Mouse (Mus musculus) limb, embryonic 15.5 days (tissue): ENCODE data around the gene Plekhb1. TPM values are rescaled to one million over a fixed set of nuclear protein-coding genes. Genes with fewer than 3 reads are reported as not detected.

Experiments used
- ATAC-seq: fragments of 200-750 bp; cut with Nextera tagmentation; 2 replicates; pipeline ENCODE4 v1.8.0; 2017; ENCODE audit warnings: low read depth, moderate TSS enrichment; ENCODE audit not compliant: insufficient number of reproducible peaks, low FRiP score, low TSS enrichment
- H3K27ac ChIP-seq: fragments of 300-500 bp; sonication (generic); 2 replicates; pipeline ENCODE4 v1.5.1; 2015; ENCODE audit warnings: moderate library complexity, mild to moderate bottlenecking, inconsistent platforms
- H3K27me3 ChIP-seq: fragments of 300-500 bp; sonication (generic); 2 replicates; pipeline ENCODE4 v1.6.1; 2015; ENCODE audit warnings: inconsistent platforms
- H3K36me3 ChIP-seq: fragments of 300-500 bp; sonication (generic); 2 replicates; pipeline ENCODE4 v1.6.1; 2015; ENCODE audit warnings: inconsistent platforms
- H3K4me1 ChIP-seq: fragments of 300-500 bp; sonication (generic); 2 replicates; pipeline ENCODE4 v1.6.1; 2015; ENCODE audit warnings: inconsistent platforms
- H3K4me2 ChIP-seq: fragments of 300-500 bp; sonication (generic); 2 replicates; pipeline ENCODE4 v1.6.1; 2015; ENCODE audit warnings: mild to moderate bottlenecking, inconsistent platforms
- H3K4me3 ChIP-seq: fragments of 300-500 bp; sonication (generic); 2 replicates; pipeline ENCODE4 v1.5.1; 2015; ENCODE audit warnings: mild to moderate bottlenecking, inconsistent platforms
- H3K9ac ChIP-seq: fragments of 300-500 bp; sonication (generic); 2 replicates; pipeline ENCODE4 v1.6.1; 2015; ENCODE audit warnings: inconsistent platforms
- H3K9me3 ChIP-seq: fragments of 300-500 bp; sonication (generic); 2 replicates; pipeline ENCODE4 v1.6.1; 2016; ENCODE audit warnings: inconsistent platforms
- WGBS: fragments of 180-500 bp; shearing (Covaris S2); methylation state at CpG from one replicate; pipeline ENCODE4 v1.1.7; 2015; 5-methylcytosine and 5-hydroxymethylcytosine counted together
- polyA plus RNA-seq: library from polyadenylated mRNA; unstranded; fragments of >200 nt; fragmentation: Nextera tagmentation; extraction: Ambion mirVana; gene quantifications from 2 replicates; pipeline ENCODE4 v1.2.1, GENCODE M21; 2015

Plekhb1 gene
- 4.5 and 6.8 TPM in 2 replicates for polyA plus RNA-seq

- no peaks in the 10 kb centered on the region for H3K9me3 ChIP-seq
- no peak within 1 kb of the TSS for H3K27ac ChIP-seq
- no peaks in the 10 kb centered on the region for H3K36me3 ChIP-seq
- ATAC-seq: no peak
- H3K27me3 ChIP-seq: no peaks in the 10 kb centered on the region
- no peak within 1 kb of the TSS for H3K9ac ChIP-seq
- H3K4me3 ChIP-seq: no peak within 1 kb of the TSS
- WGBS: 77% methylated on average over 8 of the region's 8 CpGs
- peaks cover 15% of the 10 kb centered on the region for H3K4me1 ChIP-seq
- H3K4me2 ChIP-seq: peak within 1 kb of the TSS; percentile 24; the same call in 1 of the 2 replicates
Measured at GRCm38 (mm10) chr7:100662231-100662630, at the start of gene Plekhb1. TSS of gene Plekhb1 (minus strand) at chr7:100662414.

GRCm38 (mm10) chr7:100706883-100707480 lies 44.8 kb upstream of the Plekhb1 start:
- peak overlapping the region; percentile 96 for H3K27ac ChIP-seq
- ATAC-seq: peak; percentile 20; the same call in 1 of the 2 replicates
- H3K4me1 ChIP-seq: peaks cover 13% of the 10 kb centered on the region
- H3K4me2 ChIP-seq: peak overlapping the region; percentile 63
- no peaks in the 10 kb centered on the region for H3K9me3 ChIP-seq
- H3K27me3 ChIP-seq: no peaks in the 10 kb centered on the region
- 2% methylated on average over 23 of the region's 23 CpGs for WGBS
- H3K4me3 ChIP-seq: peak overlapping the region; percentile 90
- peak overlapping the region; percentile 93 for H3K9ac ChIP-seq
- no peaks in the 10 kb centered on the region for H3K36me3 ChIP-seq

GRCm38 (mm10) chr7:100706143-100706841 lies 44.1 kb upstream of the Plekhb1 start, which contains the start of gene Fam168a:
TSS of gene Fam168a (plus strand) at chr7:100706635.
- peak; percentile 99 for ATAC-seq
- H3K9ac ChIP-seq: peak within 1 kb of the TSS; percentile 93
- peak within 1 kb of the TSS; percentile 63 for H3K4me2 ChIP-seq
- WGBS: 0% methylated on average over 29 of the region's 37 CpGs
- H3K36me3 ChIP-seq: no peaks in the 10 kb centered on the region
- H3K4me3 ChIP-seq: peak within 1 kb of the TSS; percentile 90
- H3K9me3 ChIP-seq: no peaks in the 10 kb centered on the region
- H3K27ac ChIP-seq: peak within 1 kb of the TSS; percentile 96
- no peaks in the 10 kb centered on the region for H3K27me3 ChIP-seq
- peaks cover 13% of the 10 kb centered on the region for H3K4me1 ChIP-seq

- Histone ChIP-seq H3K36me3 (no peaks in the 10 kb centered on the region), H3K9ac (no peak overlapping the region), H3K4me2 (no peak overlapping the region), H3K27ac (no peak overlapping the region), H3K27me3 (no peaks in the 10 kb centered on the region), H3K4me3 (no peak overlapping the region), H3K9me3 (no peaks in the 10 kb centered on the region), H3K4me1 (0 out of 2 replicates have a peak, but pooled peaks cover 3% of the 10 kb centered on the region)
- no peak for ATAC-seq
- WGBS: 49% methylated on average over 8 of the region's 8 CpGs
Measured at GRCm38 (mm10) chr7:100699771-100700770, 37.9 kb upstream of the Plekhb1 start.

- H3K4me2 ChIP-seq: no peak overlapping the region
- no peak for ATAC-seq
- H3K9ac ChIP-seq: no peak overlapping the region
- H3K9me3 ChIP-seq: no peaks in the 10 kb centered on the region
- H3K4me3 ChIP-seq: no peak overlapping the region
- no peak overlapping the region for H3K27ac ChIP-seq
- no peaks in the 10 kb centered on the region for H3K36me3 ChIP-seq
- H3K4me1 ChIP-seq: no peaks in the 10 kb centered on the region
- WGBS: 54% methylated on average over 8 of the region's 8 CpGs
- H3K27me3 ChIP-seq: no peaks in the 10 kb centered on the region
Measured at GRCm38 (mm10) chr7:100693199-100693598, 31.0 kb upstream of the Plekhb1 start.

GRCm38 (mm10) chr7:100688471-100688870 lies 26.3 kb upstream of the Plekhb1 start:
- no peak overlapping the region for H3K9ac ChIP-seq
- no peaks in the 10 kb centered on the region for H3K36me3 ChIP-seq
- no peaks in the 10 kb centered on the region for H3K4me1 ChIP-seq
- H3K9me3 ChIP-seq: no peaks in the 10 kb centered on the region
- H3K27ac ChIP-seq: no peak overlapping the region
- H3K27me3 ChIP-seq: no peaks in the 10 kb centered on the region
- 53% methylated on average over 7 of the region's 7 CpGs for WGBS
- H3K4me2 ChIP-seq: no peak overlapping the region
- no peak overlapping the region for H3K4me3 ChIP-seq
- ATAC-seq: peak; percentile 89

- Histone ChIP-seq H3K4me2 (no peak overlapping the region), H3K9ac (no peak overlapping the region), H3K9me3 (no peaks in the 10 kb centered on the region), H3K27ac (no peak overlapping the region), H3K27me3 (no peaks in the 10 kb centered on the region), H3K36me3 (no peaks in the 10 kb centered on the region), H3K4me1 (no peaks in the 10 kb centered on the region), H3K4me3 (no peak overlapping the region)
- WGBS: 41% methylated on average over 13 of the region's 13 CpGs
- no peak for ATAC-seq
Measured at GRCm38 (mm10) chr7:100685061-100686030, 23.1 kb upstream of the Plekhb1 start.

GRCm38 (mm10) chr7:100684538-100684937 lies 22.3 kb upstream of the Plekhb1 start:
- WGBS: 60% methylated on average over 7 of the region's 7 CpGs
- ATAC-seq: no peak
- H3K27ac ChIP-seq: no peak overlapping the region
- no peaks in the 10 kb centered on the region for H3K27me3 ChIP-seq
- peaks cover under 1% of the 10 kb centered on the region for H3K4me1 ChIP-seq
- no peaks in the 10 kb centered on the region for H3K36me3 ChIP-seq
- H3K4me3 ChIP-seq: no peak overlapping the region
- H3K4me2 ChIP-seq: no peak overlapping the region
- no peak overlapping the region for H3K9ac ChIP-seq
- no peaks in the 10 kb centered on the region for H3K9me3 ChIP-seq

- no peak overlapping the region for H3K9ac ChIP-seq
- no peaks in the 10 kb centered on the region for H3K36me3 ChIP-seq
- no peaks in the 10 kb centered on the region for H3K27me3 ChIP-seq
- ATAC-seq: no peak
- no peak overlapping the region for H3K4me2 ChIP-seq
- 73% methylated on average over 5 of the region's 5 CpGs for WGBS
- peaks cover 5% of the 10 kb centered on the region for H3K4me1 ChIP-seq
- no peak overlapping the region for H3K4me3 ChIP-seq
- no peaks in the 10 kb centered on the region for H3K9me3 ChIP-seq
- H3K27ac ChIP-seq: no peak overlapping the region
Measured at GRCm38 (mm10) chr7:100684081-100684480, 21.9 kb upstream of the Plekhb1 start.

GRCm38 (mm10) chr7:100683241-100683640 lies 21.0 kb upstream of the Plekhb1 start:
- Histone ChIP-seq H3K36me3 (no peaks in the 10 kb centered on the region), H3K4me2 (no peak overlapping the region), H3K4me3 (no peak overlapping the region), H3K4me1 (peaks cover 9% of the 10 kb centered on the region), H3K9ac (no peak overlapping the region), H3K9me3 (no peaks in the 10 kb centered on the region), H3K27me3 (no peaks in the 10 kb centered on the region), H3K27ac (no peak overlapping the region)
- WGBS: 89% methylated on average over 1 of the region's 1 CpGs
- ATAC-seq: no peak

- no peaks in the 10 kb centered on the region for H3K27me3 ChIP-seq
- peaks cover 9% of the 10 kb centered on the region for H3K4me1 ChIP-seq
- H3K27ac ChIP-seq: no peak overlapping the region
- no peaks in the 10 kb centered on the region for H3K9me3 ChIP-seq
- no peak overlapping the region for H3K9ac ChIP-seq
- WGBS: 49% methylated on average over 5 of the region's 5 CpGs
- no peaks in the 10 kb centered on the region for H3K36me3 ChIP-seq
- ATAC-seq: no peak
- H3K4me3 ChIP-seq: no peak overlapping the region
- no peak overlapping the region for H3K4me2 ChIP-seq
Measured at GRCm38 (mm10) chr7:100681132-100681531, 18.9 kb upstream of the Plekhb1 start.
